Mouse (Mus musculus): ENCODE measurements around the gene Gm30083.

Gm30083 gene

DNA sequence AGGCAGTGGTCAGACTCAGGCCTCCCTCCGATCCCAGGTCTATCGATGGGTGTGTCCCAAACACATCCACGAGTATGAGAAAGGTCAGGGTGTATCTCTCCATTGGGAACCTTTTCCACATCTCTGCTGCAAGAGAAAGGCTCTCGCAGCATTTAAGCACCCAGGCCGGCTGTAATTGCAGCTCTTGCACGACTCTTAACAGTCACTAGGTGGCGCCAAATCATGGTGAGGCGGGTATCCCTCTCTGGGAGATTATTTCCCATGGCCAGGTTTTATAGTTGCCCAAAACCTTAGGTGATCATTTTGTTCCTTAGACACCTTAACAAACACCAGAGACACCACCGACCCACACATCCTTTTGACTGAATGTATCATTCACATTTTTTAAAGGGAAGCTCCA, 55.6 kb downstream of the Gm30083 start:
- DNase-seq (ENCODE audit: inconsistent age in 2 of 2, low spot score in 1 of 2): peak; percentile 44 to 81

DNA sequence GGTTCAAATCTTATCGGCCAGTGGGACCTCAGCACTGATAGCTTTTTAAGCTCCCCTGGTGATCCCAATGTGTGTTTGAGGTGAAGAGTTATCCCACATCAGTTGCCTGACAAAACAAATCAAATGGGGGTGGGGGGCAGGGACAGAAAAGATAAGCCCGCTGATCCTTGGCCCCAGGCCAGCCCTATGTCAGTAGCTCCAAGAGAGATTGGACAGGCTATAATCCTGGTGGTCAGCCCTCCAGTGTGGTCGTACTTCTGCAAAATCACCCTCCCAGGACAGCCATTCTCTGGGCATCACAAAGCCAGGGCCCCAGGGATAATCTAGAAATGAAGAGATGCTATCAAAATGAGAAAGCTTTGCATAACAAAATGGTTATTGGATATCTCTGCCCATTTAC, 56.1 kb downstream of the Gm30083 start:
- DNase-seq (ENCODE audit: inconsistent age in 2 of 2, low spot score in 1 of 2): no peak

DNA sequence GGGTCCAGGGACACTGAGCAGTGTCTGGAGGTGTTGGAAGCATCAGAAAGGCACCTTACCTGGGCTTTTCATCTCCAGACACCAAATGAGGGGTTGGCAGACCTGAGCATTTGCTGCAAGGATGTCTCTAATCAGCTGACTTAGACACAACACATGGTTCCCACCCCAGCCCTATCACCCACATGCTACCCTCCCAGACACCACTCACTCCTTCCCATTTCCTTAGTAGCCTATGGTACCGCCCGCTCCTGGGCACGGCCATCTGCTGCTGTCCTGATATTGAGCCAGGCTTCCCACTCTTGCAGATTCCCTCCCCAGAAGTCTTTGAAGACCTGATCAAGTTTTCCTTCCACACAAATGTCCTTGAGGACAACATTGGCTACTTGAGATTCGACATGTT, 56.8 kb downstream of the Gm30083 start:
- DNase-seq (ENCODE audit: inconsistent age in 2 of 2, low spot score in 1 of 2): no peak

DNA sequence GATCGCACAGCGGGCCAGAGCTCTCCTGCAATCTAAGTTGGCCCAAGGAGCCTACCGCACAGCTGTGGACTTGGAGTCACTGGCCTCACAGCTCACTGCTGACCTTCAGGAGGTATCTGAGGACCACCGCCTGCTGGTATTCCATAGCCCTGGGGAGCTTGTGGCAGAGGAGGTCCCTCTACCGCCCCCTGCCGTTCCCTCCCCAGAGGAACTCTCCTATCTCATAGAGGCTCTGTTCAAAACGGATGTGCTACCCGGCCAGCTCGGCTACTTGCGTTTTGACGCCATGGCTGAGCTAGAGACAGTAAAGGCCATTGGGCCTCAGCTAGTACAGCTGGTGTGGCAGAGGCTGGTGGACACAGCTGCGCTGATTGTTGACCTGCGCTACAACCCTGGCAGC, 58.9 kb downstream of the Gm30083 start:
- no peak for DNase-seq (ENCODE audit: inconsistent age in 2 of 2, low spot score in 1 of 2)

DNA sequence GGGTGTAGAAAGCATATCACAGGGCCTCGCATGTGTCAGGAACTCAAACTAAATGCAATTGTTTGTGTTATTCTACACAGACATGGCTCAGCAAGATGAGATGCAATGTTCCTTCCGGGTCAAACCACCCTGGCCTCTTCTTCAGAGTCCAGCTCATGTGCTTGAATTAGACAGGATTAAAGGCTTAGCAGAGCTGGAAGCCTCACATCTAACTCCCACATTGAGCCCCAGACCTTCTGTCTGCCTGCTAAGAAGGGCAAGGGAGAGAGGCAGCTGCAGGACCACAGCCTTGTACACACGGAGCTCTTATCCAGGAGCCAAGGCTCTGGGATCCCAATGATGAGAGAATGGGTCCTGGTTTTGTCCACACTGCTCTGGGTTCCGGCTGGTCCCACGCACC, 61.2 kb downstream of the Gm30083 start, which contains the start of gene Rbp3:
TSS of gene Rbp3 (plus strand) at position 243 of the 400 bp plus-strand sequence.
- no peak for DNase-seq (ENCODE audit: inconsistent age in 2 of 2, low spot score in 1 of 2)

DNA sequence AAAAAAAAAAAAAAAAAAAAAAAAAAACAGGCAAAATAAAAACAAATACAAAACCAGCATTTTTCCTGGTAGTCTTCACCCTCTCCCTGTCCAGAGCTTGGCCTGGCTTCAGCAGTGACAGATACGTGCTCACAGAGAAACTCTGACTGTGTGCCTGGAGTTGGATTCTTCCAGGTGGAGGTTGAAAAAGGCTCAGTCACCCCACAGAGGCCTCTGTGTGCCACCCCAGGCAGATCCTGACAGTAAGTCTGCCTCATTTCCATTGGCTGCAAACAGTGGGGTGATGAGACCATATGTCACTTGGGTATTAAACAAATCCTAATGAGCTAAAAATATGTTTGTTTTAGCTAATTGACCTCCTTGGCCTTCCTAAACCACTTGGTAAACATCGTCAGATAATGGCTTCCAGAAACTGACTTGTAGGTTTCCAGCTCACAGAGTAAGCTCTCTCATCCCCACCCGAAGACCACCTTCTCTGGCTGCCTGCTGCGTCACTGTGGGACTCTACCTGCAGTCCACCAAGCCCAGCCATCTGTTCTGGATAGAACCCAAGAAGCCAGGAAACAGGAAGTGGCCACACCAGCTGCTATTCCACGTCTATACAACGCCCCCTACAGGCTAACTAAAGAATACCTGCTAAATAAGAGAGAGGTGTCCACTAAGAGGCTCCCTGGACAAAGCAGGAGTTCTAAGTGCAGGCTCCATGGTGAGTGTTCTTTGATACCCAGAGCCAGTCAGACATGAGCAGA, 62.6 kb downstream of the Gm30083 start:
- no peak for DNase-seq (ENCODE audit: inconsistent age in 2 of 2, low spot score in 1 of 2)

DNA sequence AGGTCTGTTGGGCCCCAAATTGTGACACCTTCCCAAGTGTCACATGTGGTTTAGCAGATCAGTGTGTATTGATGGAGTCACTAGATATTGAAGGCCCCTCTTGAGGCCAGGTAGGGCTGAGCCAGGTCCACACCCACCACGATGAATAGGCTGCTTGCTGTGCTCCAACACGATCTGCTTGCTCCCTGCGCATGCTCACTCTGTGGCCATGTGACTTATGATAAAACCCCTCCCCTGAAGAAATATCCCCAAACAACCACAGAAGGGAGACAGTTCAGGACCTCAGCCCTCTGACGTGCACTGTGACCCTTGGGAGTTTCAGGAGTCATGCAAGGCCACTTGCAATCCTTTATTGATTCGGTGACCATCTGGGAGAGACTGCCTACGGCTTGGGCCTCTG, 68.9 kb downstream of the Gm30083 start:
- DNase-seq (ENCODE audit: inconsistent age in 2 of 2, low spot score in 1 of 2): no peak

DNA sequence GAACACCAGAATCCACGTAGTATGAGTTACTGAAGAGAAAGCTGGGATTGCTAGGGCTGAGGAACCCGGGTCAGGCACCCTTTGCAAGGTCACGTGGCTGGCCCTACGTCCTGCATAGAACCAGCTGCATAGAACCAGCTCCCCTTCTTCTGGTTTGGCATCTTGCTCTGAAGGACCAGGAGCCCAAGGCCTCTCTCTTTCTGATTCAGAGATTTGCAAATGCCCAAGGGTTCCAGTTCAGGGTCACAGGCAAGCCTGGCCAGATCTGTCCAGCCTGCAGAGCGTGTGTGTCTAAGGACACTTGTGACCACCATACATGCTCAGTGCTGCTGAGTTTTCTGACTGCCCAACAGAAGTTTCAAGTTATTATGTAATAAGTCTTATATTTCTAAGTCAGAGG, 72.8 kb downstream of the Gm30083 start:
- DNase-seq (ENCODE audit: inconsistent age in 2 of 2, low spot score in 1 of 2): peak; percentile 77 to 90

DNA sequence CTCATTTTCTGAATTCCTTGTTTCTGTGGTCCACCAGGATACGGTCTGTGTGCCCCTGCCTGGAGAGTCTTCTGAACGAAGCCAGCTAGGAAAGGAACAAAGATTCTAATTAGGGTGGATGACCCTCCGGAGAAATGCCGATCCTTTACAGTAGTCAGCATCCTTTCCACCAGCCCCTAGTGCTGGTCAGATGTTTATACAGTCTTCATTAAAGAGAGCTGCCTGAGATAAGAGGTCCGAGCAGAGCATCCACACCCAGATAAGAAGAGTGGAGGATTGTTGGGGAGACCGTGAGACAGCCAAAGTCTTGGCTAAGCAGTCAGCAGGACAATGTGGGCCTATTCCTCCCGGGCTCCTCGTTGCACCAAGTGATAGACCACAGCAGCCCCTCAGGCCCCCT, 74.2 kb downstream of the Gm30083 start, which contains the start of gene Gdf2:
TSS of gene Gdf2 (plus strand) at position 301 of the 400 bp plus-strand sequence.
- no peak for DNase-seq (ENCODE audit: inconsistent age in 2 of 2, low spot score in 1 of 2)

DNA sequence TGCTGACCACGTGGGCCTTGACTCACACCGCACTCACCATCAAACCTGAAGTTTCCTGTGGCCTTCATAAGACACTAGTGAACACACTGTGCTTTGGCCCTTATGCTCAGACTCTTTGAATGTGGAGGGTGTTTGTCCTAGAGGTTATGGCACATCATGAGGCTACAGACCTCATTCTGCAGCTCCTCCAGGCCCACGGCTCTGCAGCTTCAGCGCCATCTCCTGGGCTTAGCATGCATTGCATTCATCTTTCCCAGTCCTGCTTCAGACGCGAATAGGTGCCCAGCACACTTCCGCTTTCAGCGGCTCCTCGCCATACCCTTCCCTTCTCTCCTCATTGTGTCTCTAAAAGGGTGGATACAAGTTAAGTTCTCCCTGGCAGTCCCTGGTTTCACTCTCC, 75.9 kb downstream of the Gm30083 start:
- DNase-seq (ENCODE audit: inconsistent age in 2 of 2, low spot score in 1 of 2): peak; percentile 69 to 86

Measured in adrenal gland, adult (tissue).